Mouse (Mus musculus): ENCODE data around the gene Gm47841.

- no peak for TF ChIP-seq CTCF (IDR thresholded peaks at IDR 0.05; ENCODE audit: control insufficient read depth, insufficient read depth, insufficient replicate concordance, low read depth, low read length)
- no peak for TF ChIP-seq POLR2A (IDR thresholded peaks at IDR 0.05; ENCODE audit: control insufficient read depth, low read depth, low read length)
These were observed 30.0 kb upstream of the Gm47841 start for GRCm38 (mm10) chr15:101077001-101077812.
